Comparison of ENCODE assay signal across 1 mouse cellular context in the genomic region with DNA sequence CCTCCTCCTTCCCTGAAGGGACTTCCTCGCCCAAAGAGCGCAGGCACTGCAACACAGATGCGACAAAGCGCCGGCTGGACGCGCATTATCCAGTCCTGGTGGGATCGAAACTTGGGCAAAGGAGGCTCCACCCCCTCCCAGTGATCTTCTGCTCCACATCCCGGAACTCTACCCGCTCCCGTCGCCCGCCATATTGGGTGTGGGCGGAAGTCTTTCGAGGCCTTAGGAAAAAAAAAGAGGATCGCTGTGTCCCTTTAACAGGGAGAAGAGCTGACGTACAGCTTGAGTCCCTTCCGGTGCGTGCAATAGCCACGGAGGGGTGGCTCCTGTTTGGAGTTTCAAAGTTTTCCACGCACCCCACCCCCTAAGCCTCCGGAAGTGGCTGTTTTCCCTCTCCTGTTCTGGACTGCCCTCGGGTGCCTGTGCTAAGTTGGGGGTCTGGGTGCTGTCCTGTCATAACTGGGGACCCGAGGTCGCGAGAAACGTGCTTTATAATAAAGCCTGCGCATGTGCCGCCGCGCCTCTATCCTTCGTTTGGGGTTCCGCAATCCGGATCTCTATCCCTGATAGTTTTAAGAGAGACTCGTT.
TF ChIP-seq lines count a peak whose summit lies in the region.

No protein-coding gene starts in this region.

TF ChIP-seq in MEL, 35 proteins besides CTCF, POLR2A, EP300 and RAD21:
- TF ChIP-seq TBP (IDR thresholded peaks at IDR 0.05; ENCODE audit: low read depth, low read length) (peak; percentile 70; the same call in 1 of the 2 replicates), SIN3A (IDR thresholded peaks at IDR 0.05; ENCODE audit: low read length) (peak; percentile 97), MXI1 (IDR thresholded peaks at IDR 0.05; ENCODE audit: low read depth, low read length) (peak; percentile 85), RCOR1 (IDR thresholded peaks at IDR 0.05; ENCODE audit: low read depth, low read length) (no peak), MYC (IDR thresholded peaks at IDR 0.05; ENCODE audit: low read depth, low read length) (peak; percentile 67), TCF12 (IDR thresholded peaks at IDR 0.05; ENCODE audit: low read depth, low read length) (peak; percentile 58; the same call in 1 of the 2 replicates), MAFK (IDR thresholded peaks at IDR 0.05; ENCODE audit: borderline replicate concordance, low read depth, low read length) (no peak), ZNF384 (IDR thresholded peaks at IDR 0.05; ENCODE audit: low read depth, low read length) (peak; percentile 98), POLR2AphosphoS2 (IDR thresholded peaks at IDR 0.05; ENCODE audit: low read length) (peak; percentile 85; the same call in 1 of the 2 replicates), ELF1 (IDR thresholded peaks at IDR 0.05; ENCODE audit: low read depth, low read length) (peak; percentile 100), MAX (IDR thresholded peaks at IDR 0.05; ENCODE audit: low read length) (no peak), USF1 (IDR thresholded peaks at IDR 0.05; ENCODE audit: low read depth, low read length) (no peak), ETS1 (IDR thresholded peaks at IDR 0.05; ENCODE audit: low read depth, low read length) (peak; percentile 48; the same call in 1 of the 2 replicates), GATA1 (IDR thresholded peaks at IDR 0.05; ENCODE audit: low read depth, low read length) (0 out of 2 replicates have a peak, but pooled peaks have one; percentile 11), NRF1 (IDR thresholded peaks at IDR 0.05; ENCODE audit: insufficient read depth, low read depth, low read length, poor library complexity, severe bottlenecking) (peak; percentile 76), MAZ (IDR thresholded peaks at IDR 0.05; ENCODE audit: low read depth, low read length) (peak; percentile 72; the same call in 1 of the 2 replicates), MYB (IDR thresholded peaks at IDR 0.05; ENCODE audit: low read depth, low read length) (no peak), HCFC1 (IDR thresholded peaks at IDR 0.05; ENCODE audit: low read depth, low read length) (peak; percentile 95), NELFE (IDR thresholded peaks at IDR 0.05; ENCODE audit: low read depth, low read length) (peak; percentile 52; the same call in 1 of the 2 replicates), KAT2A (conservative IDR thresholded peaks at IDR 0.05; ENCODE audit: low read depth, low read length) (peak; percentile 69; the same call in 1 of the 2 replicates), MEF2A (IDR thresholded peaks at IDR 0.05; ENCODE audit: extremely low read depth, insufficient replicate concordance, low read depth, low read length, poor library complexity, severe bottlenecking) (no peak)
